Mouse (Mus musculus) granulocyte monocyte progenitor cell, adult 5-6 weeks (primary cell): Measurements from ENCODE around the gene Rag2. TPM values are rescaled to one million over a fixed set of nuclear protein-coding genes. Genes with fewer than 3 reads are reported as not detected.
A peak's percentile ranks its signal among the peaks of the same experiment; 100 is the strongest.

Experiments
- ATAC-seq: replicated peaks from 2 replicates; pipeline ENCODE4 v1.8.0; 2016; ENCODE audit warnings: mild to moderate bottlenecking, moderate TSS enrichment, inconsistent platforms; ENCODE audit not compliant: poor library complexity, severe bottlenecking
- total RNA-seq, 2 experiments: library from RNA; stranded (forward) in 1 of 2; stranded (reverse) in 1 of 2; fragments of 200-712, 200-1000 nt in 1 of 2; fragments of >200 nt in 1 of 2; fragmentation: Nextera tagmentation in 1 of 2; gene quantifications; 2 replicates each; pipeline ENCODE4 v1.2.3; 2014 to 2017

Gene Rag2
- total RNA-seq (2014; fragmentation: Nextera tagmentation), result 0.26 and 2.9 TPM in 2 replicates
- 0.52 and 0.90 TPM in 2 replicates for total RNA-seq (2017)

DNA sequence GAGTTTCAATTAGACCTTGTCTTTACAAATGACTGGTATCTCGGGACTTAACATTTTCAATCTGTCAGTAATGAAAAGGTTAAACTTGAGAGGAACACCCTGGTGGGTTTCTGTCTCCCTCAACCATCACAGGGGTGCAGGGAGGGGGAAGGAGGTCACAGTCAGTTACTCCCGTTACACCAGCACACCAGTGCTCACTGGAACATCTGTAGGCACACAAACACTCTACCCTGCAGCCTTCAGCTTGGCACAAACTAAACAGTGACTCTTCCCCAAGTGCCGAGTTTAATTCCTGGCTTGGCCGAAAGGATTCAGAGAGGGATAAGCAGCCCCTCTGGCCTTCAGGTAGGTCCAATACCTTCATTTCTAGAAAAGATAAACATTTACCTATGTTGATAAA, at the start of gene Rag2:
Gene Rag2 (plus strand): TSS at position 193 of the 400 bp plus-strand sequence.
- no peak for ATAC-seq

DNA sequence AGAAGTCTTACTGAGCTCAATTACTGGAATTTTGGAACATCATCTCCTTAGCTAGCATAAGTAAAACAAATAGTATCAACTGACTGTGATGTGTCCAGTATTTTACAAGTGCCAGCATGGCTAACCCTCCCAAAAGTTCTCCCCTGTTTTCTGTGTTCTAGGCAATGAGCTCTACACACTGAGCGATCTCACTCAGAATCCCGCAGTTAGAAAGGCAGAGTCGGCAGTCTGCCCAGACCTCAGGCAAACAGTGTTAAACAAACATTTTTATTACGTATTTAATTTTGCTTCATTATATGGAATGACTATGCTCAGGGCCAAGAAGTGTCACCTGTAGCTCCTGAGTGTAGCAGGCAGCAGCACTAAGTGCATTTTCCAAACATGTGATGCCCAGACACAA, 47.3 kb upstream of the Rag2 start:
- ATAC-seq, result no peak

- no peak for ATAC-seq
These were observed 44.5 kb upstream of the Rag2 start for GRCm38 (mm10) chr2:101580027-101580426.

DNA sequence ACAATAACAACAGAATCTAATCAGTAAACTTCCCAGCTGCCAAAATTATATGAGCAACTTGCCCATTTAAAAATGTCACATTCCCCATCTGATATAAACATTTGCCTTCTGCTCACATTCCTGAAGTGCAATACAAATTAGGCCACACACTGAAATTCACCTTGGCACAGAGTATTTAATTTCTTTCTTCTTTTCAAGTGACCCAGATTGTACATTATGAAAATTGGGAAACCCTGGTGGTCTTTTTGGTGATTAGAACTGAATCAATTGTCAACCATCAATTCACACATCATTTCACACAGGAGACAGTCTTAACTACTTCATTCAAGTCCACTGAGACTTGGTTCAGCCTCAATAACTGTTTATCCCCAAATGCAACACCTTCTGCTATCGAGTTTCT, 44.1 kb upstream of the Rag2 start:
- no peak for ATAC-seq

DNA sequence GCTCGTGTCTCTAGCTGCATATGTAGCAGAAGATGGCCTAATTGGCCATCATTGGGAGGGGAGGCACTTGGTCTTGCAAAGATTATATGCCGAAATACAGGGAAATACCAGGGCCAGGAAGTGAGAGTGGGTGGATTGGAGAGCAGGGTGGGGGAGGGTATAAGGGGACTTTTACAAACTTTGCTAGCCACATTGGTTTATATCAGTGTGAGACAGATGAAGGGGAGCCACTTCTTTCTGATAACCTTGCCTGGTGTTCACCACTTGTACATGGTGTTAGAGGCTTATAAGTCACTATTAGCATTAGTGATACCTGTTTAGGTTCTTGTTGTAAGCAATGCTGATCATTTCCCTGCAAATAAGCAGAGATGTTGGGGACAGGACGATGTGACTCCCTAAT, 43.5 kb upstream of the Rag2 start:
- no peak for ATAC-seq

- no peak for ATAC-seq
These were observed 43.1 kb upstream of the Rag2 start for GRCm38 (mm10) chr2:101581418-101581817.

DNA sequence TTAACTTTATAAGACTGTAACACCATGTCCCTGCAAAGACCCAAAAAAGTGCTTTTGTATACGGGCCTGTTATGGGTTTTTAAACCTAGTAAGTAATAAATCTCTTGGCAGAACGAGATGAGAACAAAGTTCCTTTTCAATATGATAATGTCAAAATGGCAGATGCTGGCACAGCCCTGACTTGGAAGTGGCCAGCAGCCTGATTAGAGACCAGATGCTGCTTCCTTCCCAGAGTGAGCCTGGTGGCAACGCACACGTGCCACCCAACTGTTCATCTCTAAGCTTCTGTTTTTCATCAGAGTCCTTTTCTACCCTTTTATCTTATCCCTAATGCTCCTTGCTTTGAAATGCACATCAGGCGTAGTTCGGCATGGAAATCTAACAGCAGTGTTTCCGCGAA, 33.2 kb upstream of the Rag2 start:
- ATAC-seq, result no peak

- no peak for ATAC-seq
These were observed 32.3 kb upstream of the Rag2 start for GRCm38 (mm10) chr2:101592023-101592841.

DNA sequence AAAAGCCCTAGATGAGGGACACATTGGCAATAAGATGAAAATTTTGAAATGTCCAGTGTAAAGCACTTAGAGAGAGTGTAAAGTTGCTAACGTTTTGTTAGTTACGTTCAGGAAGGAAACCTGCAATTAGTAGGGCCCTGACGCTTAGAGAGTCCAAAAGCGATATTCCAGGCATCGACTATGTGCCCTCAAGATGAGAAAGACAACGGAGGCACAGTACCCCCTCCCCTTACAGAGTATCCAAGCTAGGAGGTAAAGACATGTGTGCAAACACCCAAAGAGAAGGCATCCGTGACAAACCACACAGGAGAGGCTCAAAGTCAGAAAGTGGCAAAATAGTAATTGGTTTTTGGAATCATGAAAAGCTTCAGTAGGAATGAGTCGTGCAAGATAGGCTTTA, 31.6 kb upstream of the Rag2 start:
- no peak for ATAC-seq

DNA sequence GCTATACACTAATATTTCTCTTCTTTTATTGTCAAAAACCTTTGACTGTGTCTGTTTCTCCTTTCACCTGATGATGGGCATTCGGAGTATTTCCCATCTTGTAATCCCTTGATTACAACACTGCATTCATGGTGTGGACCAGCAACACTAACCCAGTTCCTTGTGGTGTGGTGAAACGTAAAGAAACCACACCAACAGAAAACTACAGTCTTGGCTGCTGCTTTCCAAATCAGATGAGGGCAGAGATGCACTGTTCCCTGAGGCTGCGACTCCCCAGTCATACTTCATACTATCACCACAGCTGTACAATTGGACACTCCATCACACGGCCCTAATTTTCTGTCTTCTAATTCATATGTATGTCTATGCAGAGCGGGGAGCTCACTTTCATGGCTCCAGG, 29.8 kb upstream of the Rag2 start:
- ATAC-seq, result peak; percentile 80

DNA sequence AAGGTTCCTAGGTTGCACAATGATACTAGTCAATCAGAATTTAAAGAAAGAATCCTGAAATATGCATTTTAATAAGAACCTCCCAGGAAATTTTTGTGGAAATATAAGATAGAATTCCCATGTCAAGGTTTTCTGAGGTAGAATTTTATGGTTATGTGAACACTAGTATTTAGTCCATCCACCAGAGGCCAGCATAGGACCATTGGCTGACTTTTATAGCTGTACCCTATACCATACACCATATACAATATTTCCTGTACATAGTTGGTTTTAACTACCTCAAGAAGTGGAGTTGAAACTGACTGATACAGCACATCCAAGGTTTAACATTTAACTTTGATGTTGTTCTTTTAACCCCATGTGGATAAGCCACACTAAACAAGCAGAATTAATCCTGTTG, 27.3 kb upstream of the Rag2 start:
- no peak for ATAC-seq

DNA sequence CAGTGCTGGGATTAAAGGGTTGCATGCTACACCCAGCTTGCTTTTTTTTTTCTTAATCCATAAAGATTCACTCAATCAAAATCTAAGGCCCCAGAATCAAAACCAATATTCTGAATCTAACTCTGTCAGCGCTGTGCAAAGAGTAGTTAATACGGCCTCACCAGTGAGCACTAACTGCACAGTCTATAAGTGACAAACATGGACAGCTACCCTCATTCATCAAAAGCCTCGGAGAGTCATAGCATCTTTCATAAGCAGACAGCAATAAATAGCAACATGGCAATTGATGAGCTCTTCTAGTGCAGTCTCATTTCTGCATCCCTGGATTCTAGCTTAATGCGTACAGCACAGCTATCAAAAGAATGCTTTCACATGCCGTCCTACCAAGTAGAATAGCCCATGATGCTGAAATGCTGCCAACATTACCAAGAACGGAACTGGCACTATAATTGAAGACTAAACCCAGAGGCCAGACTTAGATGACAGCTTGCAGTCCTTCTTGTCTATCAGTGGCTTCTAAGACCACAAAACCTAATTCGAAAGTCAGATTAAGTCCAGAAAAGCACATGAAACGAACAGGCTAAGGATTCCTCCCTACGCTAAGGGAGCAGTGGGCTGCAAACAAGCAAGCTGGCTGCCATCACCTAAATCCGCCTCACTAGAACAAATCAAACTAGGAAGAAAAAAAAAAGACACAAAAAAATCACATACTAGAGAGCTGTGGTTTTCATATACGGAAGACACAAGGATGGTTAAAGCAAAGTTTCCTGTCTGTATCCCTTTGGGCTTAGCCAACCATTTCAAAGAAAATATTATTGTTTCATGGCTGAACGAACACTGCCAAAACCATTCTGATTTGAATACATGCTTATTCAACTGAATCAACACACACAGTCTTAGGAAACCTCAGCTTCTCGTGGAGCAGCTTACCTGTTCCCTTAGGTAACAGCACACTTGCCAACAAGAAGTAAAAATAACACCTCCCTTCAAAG, 26.0 kb upstream of the Rag2 start:
- no peak for ATAC-seq

GRCm38 (mm10) chr2:101600703-101601102, 23.8 kb upstream of the Rag2 start:
- ATAC-seq, result peak; percentile 71

DNA sequence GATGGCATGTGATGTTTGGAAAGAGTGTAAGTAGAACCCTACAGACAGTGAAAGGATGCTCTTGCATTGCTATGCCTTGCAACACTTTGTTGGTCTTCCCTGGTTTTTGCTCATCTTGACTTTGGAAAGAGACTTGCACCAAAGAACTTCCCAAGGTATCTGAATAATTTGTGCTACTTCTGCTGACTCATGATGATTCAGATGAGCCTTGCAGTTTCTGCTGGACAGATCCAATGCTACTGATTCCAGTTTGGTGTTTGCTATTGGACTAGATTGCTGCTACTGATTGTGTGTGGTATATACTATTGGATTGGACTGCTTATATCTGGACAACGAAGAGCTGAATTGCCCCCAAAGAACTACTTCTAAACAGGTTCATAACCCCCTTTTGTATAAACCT, 21.4 kb upstream of the Rag2 start:
- no peak for ATAC-seq

DNA sequence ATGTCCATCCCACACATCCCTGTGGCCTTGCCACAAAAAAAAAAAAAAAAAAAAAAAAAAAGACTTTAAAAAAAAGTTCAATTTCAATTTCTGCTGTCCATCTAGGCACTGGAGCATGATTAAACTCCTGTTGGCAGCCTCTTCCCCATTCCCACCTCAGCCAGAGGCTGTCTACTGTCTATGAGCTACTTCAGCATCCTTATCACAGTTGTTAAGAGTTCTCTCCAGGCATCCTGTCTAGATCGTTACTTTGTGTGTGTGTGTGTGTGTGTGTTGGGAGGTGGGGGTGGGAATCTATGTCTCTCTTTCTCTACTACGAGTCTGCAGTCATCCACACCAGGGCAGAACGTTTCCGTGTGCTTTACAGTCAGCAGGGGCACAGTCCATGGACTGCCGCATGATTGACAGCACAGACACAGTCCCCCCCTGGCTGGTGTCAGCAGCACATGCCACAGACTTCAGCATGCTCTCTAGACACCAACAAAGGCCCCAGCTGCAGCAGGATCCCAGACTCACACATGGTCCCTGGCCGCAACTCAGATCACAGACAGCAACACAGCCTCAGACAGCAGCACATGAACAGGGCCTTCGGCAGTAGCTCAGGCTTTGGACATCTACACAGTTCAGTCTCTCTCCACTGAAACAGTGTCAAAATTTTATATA, 16.2 kb upstream of the Rag2 start:
- ATAC-seq, result no peak

- no peak for ATAC-seq
These were observed 13.7 kb upstream of the Rag2 start for GRCm38 (mm10) chr2:101610861-101611260.

GRCm38 (mm10) chr2:101615464-101616305, 8.8 kb upstream of the Rag2 start:
- no peak for ATAC-seq

GRCm38 (mm10) chr2:101618373-101618772, 6.1 kb upstream of the Rag2 start:
- peak; percentile 50 for ATAC-seq

DNA sequence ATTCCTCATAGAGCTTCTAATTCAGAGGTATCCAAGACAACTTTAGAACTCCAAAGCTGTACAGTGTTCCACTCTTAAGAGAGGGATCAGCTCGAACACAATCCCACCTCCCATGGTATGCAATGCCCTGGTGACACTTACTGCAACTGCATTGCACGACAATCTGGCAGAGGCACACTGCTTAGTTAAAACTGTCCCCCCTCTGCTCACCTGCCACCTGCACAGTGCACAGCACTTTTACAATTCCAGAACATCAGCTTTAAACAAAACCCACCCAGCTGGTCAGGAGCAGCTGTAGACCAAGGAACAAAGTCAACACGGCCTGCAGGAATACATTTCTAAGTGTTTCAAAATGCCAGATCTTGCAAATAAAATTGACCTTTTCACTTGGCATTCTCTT, 3.6 kb upstream of the Rag2 start:
- no peak for ATAC-seq

GRCm38 (mm10) chr2:101621611-101622010, 2.9 kb upstream of the Rag2 start:
- peak; percentile 46 for ATAC-seq
